Mouse (Mus musculus) cerebellum, adult 9-10 months (tissue): ENCODE measurements at regions not wholly inside any gene's neighbourhood (a gene's known extent, or its start where the extent isn't known, plus 50 kb on each side); places are given as distances from the start of the nearest gene placed in this dataset.
"Not testable (repeated sequence)": the region's sequence is repeated elsewhere in the genome, so short reads cannot be mapped to it uniquely, and the experiment has no call there.

ENCODE experiments used
- DNase-seq: peaks from one replicate; pipeline ENCODE4 v3.0.0; 2022

DNA sequence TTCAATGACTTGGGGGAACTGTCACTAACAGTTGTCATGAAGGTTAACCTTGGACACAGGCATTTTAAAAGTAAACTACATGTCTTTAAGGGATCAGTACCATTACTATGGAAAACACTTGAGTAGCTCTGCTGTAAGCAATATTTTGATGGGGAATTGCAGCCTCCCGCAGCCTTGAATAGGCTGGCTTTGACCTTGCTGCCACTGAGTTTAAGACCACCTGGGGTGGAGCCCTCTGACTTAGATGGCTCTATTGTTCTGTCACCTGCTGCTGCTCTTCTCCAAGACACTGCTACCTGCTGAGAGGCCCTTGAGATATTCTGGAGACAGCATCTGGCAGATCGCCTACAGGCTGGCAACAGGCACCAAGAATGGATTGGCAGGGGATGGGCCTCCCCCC is 62.1 kb upstream of the Tars start:
- not testable (repeated sequence) for DNase-seq

DNA sequence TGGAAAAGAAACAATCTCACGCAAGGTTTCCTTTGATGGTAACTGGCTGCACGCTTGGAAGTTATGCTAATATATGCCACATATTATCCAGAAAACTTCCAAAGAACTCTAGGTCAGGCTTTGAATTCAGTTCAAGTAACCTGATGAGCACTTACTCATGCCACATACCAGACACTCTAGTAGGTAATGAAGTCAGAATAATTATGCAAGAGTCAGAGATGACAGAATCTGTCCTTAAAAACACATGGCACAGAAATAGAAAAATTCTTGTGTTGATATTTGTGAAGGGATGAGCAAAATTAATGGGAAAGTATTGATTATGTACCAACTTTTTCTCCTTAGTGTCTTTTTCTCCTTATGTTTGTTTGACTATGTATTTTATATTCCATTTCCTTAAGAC is 59.8 kb upstream of the Tars start:
- DNase-seq, result no peak

DNA sequence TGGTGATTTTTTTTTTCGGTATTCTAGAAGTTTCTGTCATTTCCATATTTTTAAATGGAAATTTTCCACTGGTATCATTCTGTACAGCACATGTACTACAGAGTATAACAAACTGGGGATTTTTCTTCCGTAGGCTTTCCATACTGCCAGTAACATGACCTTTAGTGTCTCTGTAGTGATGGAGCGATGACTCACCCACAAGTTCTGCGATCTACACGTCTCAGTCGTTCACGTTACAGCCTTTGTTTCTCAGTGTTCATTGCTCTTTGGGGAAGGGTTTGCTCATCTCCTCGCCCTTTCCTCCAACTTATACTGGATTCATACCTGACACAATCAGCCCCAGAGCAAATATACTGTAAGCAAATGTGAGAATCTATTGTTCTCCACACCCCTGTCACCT is 57.8 kb upstream of the Tars start:
- DNase-seq, result no peak

DNA sequence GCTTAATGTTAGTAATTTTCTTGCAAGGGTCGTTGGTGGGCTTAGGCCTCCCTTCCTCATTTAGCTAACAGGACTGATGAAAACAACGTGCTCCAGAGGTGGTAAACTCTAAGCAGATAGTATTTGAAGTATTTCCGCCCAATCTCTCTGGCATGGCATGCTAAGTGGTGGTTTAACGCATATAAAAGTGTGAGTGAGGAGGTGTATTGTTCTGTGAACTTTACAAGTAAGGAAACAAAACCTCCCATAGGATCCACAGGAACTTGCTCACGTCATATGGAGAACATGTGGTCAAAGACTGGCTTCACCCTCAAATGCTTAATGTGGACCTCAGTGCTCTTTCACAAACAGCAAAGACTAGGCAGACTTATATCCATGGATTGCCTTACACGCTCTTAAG is 56.5 kb upstream of the Tars start:
- DNase-seq, result no peak

DNA sequence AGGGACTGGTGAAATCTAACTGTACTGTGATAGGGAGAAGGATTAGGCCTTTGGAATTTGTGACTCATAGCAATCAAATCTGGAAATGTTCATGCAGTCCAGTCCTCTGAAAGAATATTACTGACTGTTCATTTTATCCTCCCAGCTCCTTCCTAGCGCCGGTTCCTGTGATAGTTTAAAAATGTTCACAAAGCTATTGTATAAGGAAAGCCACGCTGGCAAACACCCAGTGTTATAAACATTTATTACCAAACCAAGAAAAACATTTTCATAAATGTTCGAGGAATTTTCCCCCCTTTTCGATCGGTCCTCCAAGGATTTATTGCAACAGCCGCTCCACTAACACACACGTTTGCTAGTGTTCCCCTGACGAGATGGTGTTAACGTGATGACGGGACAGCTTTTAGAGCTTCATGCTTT is 55.9 kb upstream of the Tars start:
- DNase-seq, result no peak

DNA sequence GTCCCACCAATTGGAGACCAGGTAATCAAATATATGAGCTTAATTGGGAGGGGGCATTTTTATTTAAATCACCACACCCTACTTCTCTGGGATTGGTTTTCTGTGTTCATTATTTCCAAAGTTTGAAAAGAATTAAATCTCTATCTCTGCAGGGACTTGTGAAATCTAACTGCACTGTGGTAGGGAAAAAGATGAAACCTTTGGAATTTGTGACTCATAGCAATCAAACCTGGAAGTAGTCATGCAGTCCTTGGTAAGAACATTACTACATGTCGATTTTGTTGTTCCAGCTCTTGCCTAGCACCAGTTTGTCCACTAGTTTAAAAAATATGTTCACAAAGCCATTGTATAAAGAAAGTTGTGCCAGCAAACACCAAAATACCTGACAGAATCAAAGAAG is 54.5 kb upstream of the Tars start:
- no peak for DNase-seq

DNA sequence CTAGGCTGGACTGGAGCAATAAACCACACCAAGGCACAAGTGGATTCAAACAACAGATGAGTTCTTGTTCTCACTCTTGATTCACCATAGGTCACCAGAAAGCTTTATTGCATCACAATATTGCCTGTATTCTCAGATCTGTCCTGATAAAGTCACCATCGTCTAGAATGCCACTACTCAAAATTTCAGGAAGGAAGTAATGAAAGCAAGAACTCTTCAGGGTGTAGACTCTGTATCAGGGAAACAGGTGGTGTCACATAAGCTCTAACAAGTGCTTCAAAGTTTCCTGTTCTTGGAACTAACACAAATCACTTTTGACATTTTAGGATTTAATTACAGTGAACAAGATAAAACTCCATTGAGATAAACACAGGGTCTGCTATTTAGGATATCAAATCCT is 52.2 kb upstream of the Tars start:
- no peak for DNase-seq
